Mouse (Mus musculus): ENCODE data around the gene A830005F24Rik. TPM values are rescaled to one million over a fixed set of nuclear protein-coding genes. Genes with fewer than 3 reads are reported as not detected.

A830005F24Rik gene
- polyA plus RNA-seq (2012; rRNA removed), result 1.1 and 1.6 TPM in 2 replicates

DNA sequence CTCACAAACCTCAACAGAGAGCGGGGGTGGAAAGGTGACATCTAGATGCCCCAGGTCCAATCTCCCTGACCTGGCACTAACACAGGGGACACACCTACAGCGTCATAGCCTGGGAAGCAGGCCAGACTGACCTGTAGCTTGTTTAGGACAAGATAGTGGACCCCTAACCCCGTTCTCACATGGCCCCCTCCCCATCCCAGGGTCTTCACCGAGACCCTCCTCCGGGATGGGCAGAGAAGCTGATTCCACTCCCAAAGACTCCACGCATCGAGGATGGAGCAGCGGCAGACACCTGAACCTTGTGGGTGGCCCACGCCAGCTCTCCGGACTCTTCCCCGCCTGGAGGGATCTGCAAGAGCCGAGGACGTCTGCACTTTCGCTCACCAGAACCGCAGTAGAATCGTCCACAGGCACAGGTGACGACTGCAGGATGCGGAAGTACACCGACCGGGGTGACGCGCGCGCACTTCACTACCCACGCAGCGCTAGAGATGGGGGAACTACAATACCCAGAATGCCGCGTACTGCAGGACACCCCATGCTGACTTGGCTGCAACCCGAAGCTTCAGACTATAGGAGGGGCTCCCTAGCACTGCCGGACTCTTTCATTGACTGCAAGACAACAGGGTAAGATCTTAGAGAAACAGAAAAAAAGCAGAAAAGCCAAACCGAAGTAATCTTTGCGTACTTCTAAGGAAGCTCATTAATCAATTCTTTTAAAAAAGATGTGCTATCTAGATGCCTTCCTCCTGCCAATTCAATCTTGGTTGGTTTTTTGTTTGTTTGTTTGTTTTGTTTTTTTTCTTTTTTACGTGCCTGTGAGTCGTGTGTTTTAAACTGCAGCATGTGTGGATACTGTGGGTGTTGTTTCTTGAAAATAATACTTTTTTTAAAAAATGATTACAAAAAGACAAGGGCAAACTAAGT is at the start of gene A830005F24Rik, which contains the start of gene Zfp169:
Gene A830005F24Rik (plus strand): TSS at position 568 of the 927 bp plus-strand sequence.
Gene Zfp169 (minus strand): TSS at position 449 of the 927 bp plus-strand sequence.

Other genes with a start within 250 kb of the A830005F24Rik start
- 8.3 and 10.7 TPM in 2 replicates for gene Zfp169, start 119 bp upstream of the A830005F24Rik start, polyA plus RNA-seq (2012; rRNA removed)
- gene Ptpdc1, start 112.1 kb downstream of the A830005F24Rik start, polyA plus RNA-seq (2012; rRNA removed), result 11.4 and 13.7 TPM in 2 replicates
- 10.0 and 22.9 TPM in 2 replicates for gene Barx1, start 149.4 kb downstream of the A830005F24Rik start, polyA plus RNA-seq (2012; rRNA removed)